8 mouse cellular contexts compared by ENCODE assay signal in the genomic region with DNA sequence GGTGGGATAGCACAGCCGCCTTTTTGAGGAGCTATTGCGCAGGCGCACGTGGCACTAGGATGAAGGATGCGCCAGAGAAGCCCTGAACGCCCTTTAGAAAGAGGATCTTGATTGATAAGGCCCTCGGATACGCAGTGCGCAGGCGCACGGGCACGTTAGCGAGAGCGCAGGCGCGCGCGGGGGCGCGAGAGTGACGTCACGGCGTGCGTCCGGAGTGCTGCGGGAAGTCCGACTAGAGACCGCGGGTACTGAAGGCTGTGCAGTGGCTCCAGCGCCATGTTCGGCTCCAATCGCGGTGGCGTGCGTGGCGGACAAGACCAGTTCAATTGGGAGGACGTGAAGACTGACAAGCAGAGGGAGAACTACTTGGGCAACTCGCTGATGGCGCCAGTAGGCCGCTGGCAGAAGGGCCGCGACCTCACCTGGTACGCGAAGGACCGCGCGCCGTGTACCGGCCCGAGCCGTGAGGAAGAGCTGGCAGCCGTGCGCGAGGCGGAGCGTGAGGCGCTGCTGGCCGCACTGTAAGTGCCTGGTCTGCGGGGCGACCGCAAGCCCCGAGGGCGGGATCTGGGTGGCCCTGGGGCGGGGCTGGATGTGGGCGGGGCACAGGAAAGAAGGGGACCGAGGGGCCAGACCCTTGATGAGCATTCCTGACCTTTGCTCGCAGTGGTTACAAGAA. TPM values are rescaled to one million over a fixed set of nuclear protein-coding genes. Genes with fewer than 3 reads are reported as not detected.
A peak's percentile ranks its signal among the peaks of the same experiment; 100 is the strongest.
DNase-seq lines count a peak whose midpoint lies in the region; ATAC-seq and TF ChIP-seq lines count a peak whose summit lies in the region.

A gene (plus strand): TSS at position 169 of the 679 bp plus-strand sequence.

- intact Hi-C loops in left cerebral cortex, adult 2 months (cut with DNase I), result loop anchor here (2.0 kb wide), 1 partner anchor 21 kb away; a partner anchor contains a TSS

- peak; percentile 80 to 88 for DNase-seq in gastrocnemius, adult 8-10 months (ENCODE audit: low spot score in 2 of 2)
- peak; percentile 99 for DNase-seq in hindbrain, postnatal 0 days (ENCODE audit: low spot score)
- DNase-seq in left cerebral cortex, adult 2 months (ENCODE audit: extremely low spot score in 1 of 2, low spot score in 2 of 2), result peak; percentile 94 to 95
- DNase-seq in retina, postnatal 7 days (ENCODE audit: low read depth, low spot score), result peak; percentile 95
- DNase-seq in urinary bladder, adult 18-20 months (ENCODE audit: low spot score in 2 of 2), result peak; percentile 86 to 88

- peak within 1 kb of the TSS; percentile 66 for H3K4me3 ChIP-seq in cortical plate, adult 2 months (ENCODE audit: insufficient read depth, low read length)
- peak within 1 kb of the TSS; percentile 92 for H3K4me3 ChIP-seq in hindbrain, postnatal 0 days (ENCODE audit: low read length)
- peak within 1 kb of the TSS; percentile 98 for H3K4me3 ChIP-seq in left cerebral cortex, adult 2 months
- H3K4me3 ChIP-seq in macrophage (ENCODE audit: inconsistent target), result peak within 1 kb of the TSS; percentile 37

- peaks cover 37% of the 10 kb centered on the region for H3K36me3 ChIP-seq in hindbrain, postnatal 0 days (ENCODE audit: insufficient read depth, low read length)
- H3K36me3 ChIP-seq in macrophage (ENCODE audit: inconsistent target), result peaks cover 46% of the 10 kb centered on the region

- peak; percentile 97 for TF ChIP-seq POLR2A in cortical plate, adult 2 months (IDR thresholded peaks at IDR 0.05; ENCODE audit: extremely low read depth, insufficient read depth, low read length)

- H3K4me2 ChIP-seq in hindbrain, postnatal 0 days (ENCODE audit: low read depth, low read length), result peak within 1 kb of the TSS; percentile 89

- H3K27me3 ChIP-seq in hindbrain, postnatal 0 days (ENCODE audit: insufficient read depth, low read length), result no peaks in the 10 kb centered on the region

- H3K79me2 ChIP-seq in macrophage (ENCODE audit: inconsistent target), result peaks cover 55% of the 10 kb centered on the region

- H3K4me1 ChIP-seq in cortical plate, adult 2 months (ENCODE audit: control insufficient read depth, insufficient read depth, low read length), result no peaks in the 10 kb centered on the region
- H3K4me1 ChIP-seq in hindbrain, postnatal 0 days (ENCODE audit: insufficient read depth, low read length), result 0 out of 2 replicates have a peak, but pooled peaks cover 3% of the 10 kb centered on the region

- H3K27ac ChIP-seq in cortical plate, adult 2 months (ENCODE audit: insufficient read depth, low read length), result peak within 1 kb of the TSS; percentile 72
- H3K27ac ChIP-seq in hindbrain, postnatal 0 days, result peak within 1 kb of the TSS; percentile 95
- H3K27ac ChIP-seq in left cerebral cortex, adult 2 months, result peak within 1 kb of the TSS; percentile 97
- peak within 1 kb of the TSS; percentile 52; the same call in 1 of the 2 replicates for H3K27ac ChIP-seq in macrophage

- no peak for TF ChIP-seq CTCF in cortical plate, adult 2 months (IDR thresholded peaks at IDR 0.05; ENCODE audit: extremely low read depth, insufficient read depth, low read length)
- no peak; the same call in 1 of the 2 replicates for TF ChIP-seq CTCF in hindbrain, postnatal 0 days (IDR thresholded peaks at IDR 0.05; ENCODE audit: low read depth)
- TF ChIP-seq CTCF in left cerebral cortex, adult 2 months (IDR thresholded peaks at IDR 0.05), result no peak

- H3K9ac ChIP-seq in hindbrain, postnatal 0 days (replicated peaks; ENCODE audit: low read length), result peak within 1 kb of the TSS; percentile 91

- peak; percentile 73 for ATAC-seq in activated CD4-positive, CD25-positive, alpha-beta regulatory T cell, adult 4 months
- ATAC-seq in hindbrain, postnatal 0 days, result peak; percentile 91

- no peaks in the 10 kb centered on the region for H3K9me3 ChIP-seq in hindbrain, postnatal 0 days (ENCODE audit: low read length)

- under 1% methylated on average over 64 of the region's 67 CpGs for WGBS in hindbrain, postnatal 0 days
- WGBS in macrophage (ENCODE audit: missing documents), result 2% methylated on average over 64 of the region's 67 CpGs

RNA-seq across cellular contexts. Expression of the gene that starts here (rescaled TPM):
- 10 to 100 TPM; 17.5 to 18.7 TPM for polyA plus RNA-seq in activated CD4-positive, CD25-positive, alpha-beta regulatory T cell, adult 4 months (2017; shearing (Covaris generic))
- polyA plus RNA-seq in cortical plate, adult 2 months (2012; rRNA removed), result 29.5 and 31.0 TPM in 2 replicates
- 1 to 10 TPM; 1.9 to 3.1 (median 2.5) TPM for total RNA-seq in gastrocnemius, adult 8-10 months (2022)
- 4.3 and 4.7 TPM in 2 replicates for total RNA-seq in hindbrain, postnatal 0 days (2014; rRNA removed)
- 24.8 and 29.2 TPM in 2 replicates for polyA plus RNA-seq in hindbrain, postnatal 0 days (2015; fragmentation: Nextera tagmentation; extraction: Ambion mirVana)
- 10 to 100 TPM; 21.0 to 23.6 TPM for total RNA-seq in left cerebral cortex, adult 2 months (2021)
- total RNA-seq in macrophage (2018; cell fraction: chromatin; rRNA removed), result 10 to 100 TPM; 16.8 to 35.6 (median 21.2) TPM
- total RNA-seq in macrophage (2018; cell fraction: cytosol; rRNA removed), result 10 to 100 TPM; 14.8 to 21.8 (median 19.4) TPM
- 10 to 100 TPM in 25 of 26 experiments, 1 to 10 TPM in 1; 9.3 to 24.0 (median 16.8) TPM for total RNA-seq in macrophage (2018; cell fraction: nucleus; rRNA removed)
- 17.8 to 25.4 TPM (median 20.3 TPM) in 3 replicates for polyA plus RNA-seq in macrophage (2018)

Comparison
In these comparisons a context has a peak if more than half of its experiments do, and no peak if none do; other contexts are left out.
1. Peak in every context shown above with its lines: DNase-seq, ATAC-seq, H3K4me3 ChIP-seq and H3K27ac ChIP-seq.
2. H3K4me3 ChIP-seq: peak in every context shown above with its lines; median percentile 98 in left cerebral cortex, adult 2 months; 92 in hindbrain, postnatal 0 days; 66 in cortical plate, adult 2 months; 37 in macrophage.